Mouse (Mus musculus) stomach, adult 2 months (tissue): ENCODE results near the gene Pogk. TPM values are rescaled to one million over a fixed set of nuclear protein-coding genes. Genes with fewer than 3 reads are reported as not detected.

ENCODE experiments used
- polyA plus RNA-seq: library from polyadenylated mRNA; depleted of rRNA; stranded (reverse); fragments of >200 nt; gene quantifications from 2 replicates; pipeline ENCODE4 v1.2.3, GENCODE M21; 2012; rRNA removed

The Pogk gene
- polyA plus RNA-seq: 1.4 and 2.0 TPM in 2 replicates

DNA sequence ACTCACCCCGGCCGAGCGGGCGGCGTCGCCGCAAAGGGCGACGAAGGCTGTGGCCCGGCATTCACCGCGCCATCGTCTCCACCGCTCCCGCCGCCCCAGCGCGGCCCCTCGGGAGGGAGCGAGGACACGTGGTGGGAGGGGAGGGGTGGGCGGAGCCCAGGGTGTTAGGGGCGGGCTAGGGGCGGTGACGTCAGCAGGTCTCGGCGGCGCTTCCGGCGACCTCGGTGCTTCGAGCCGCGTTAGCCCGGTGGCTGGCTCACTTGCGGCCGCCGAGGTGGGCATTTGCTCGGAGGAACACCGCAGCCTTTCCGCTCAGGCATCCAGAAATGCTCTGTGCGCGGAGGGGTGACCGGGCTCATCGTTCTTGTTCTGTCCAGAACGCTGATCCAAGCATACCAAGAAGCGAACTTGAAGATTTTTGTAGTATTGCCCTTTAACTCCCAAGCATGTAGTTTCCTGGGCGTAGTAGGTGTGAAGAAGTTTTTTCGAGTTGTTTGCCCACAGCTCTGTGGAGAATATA lies at the start of gene Pogk:
Gene Pogk (minus strand): TSS at position 163 of the 520 bp plus-strand sequence.

DNA sequence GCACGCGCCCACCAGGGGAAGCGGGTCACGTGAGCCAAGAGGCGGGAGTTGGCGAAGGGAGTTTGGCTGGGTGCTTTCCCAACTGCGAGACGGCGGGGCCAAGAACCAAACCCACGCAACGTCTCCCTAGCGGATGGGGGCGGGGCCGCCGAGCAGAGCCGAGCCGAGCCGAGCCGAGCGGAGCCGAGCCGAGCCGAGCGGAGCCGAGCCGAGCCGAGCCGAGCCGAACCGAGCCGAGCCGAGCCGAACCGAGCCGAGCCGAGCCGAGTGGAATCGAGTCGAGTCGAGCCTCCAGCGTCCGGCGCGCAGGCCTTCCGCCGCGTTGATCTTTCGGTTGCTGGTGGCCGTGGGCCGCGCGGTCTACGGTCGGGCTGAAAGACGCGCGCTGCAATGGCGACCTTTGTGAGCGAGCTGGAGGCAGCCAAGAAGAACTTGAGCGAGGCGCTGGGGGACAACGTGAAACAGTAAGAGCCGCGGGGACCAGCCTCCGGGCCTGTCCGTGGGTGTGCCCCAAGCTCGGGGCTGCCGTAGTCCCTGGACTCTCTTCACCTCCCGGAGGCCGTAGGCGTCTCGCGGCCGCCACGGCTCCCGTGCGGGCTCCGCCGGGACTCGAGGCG lies 30.5 kb downstream of the Pogk start, which contains the start of gene Tada1:
Gene Tada1 (plus strand): TSS at position 85 of the 617 bp plus-strand sequence.

Other genes with a start within 250 kb of the Pogk start
- not detected in 2 replicates for gene Mael, start 171.1 kb downstream of the Pogk start, polyA plus RNA-seq
- gene Ildr2, start 155.7 kb downstream of the Pogk start, polyA plus RNA-seq: 0.02 and 0.05 TPM in 2 replicates
- gene Tada1, start 30.8 kb downstream of the Pogk start, polyA plus RNA-seq: 3.6 and 4.3 TPM in 2 replicates
- gene Gm4846, start 87.7 kb upstream of the Pogk start, polyA plus RNA-seq: 0.31 TPM in 1 of 2 replicates, not detected in the other
- gene Gm4847, start 237.8 kb upstream of the Pogk start, polyA plus RNA-seq: not detected in 2 replicates